Mouse (Mus musculus): Measurements from ENCODE around the gene Pdpr. TPM values are rescaled to one million over a fixed set of nuclear protein-coding genes. Genes with fewer than 3 reads are reported as not detected.
"Not testable (repeated sequence)": the region's sequence is repeated elsewhere in the genome, so short reads cannot be mapped to it uniquely, and the experiment has no call there.

Gene Pdpr
- polyA plus RNA-seq, 1 experiment = 3.0 TPM

- WGBS = 54% methylated on average over 12 of the region's 12 CpGs
- DNase-seq (ENCODE audit: low read depth, low spot score) = no peak
Observed at GRCm38 (mm10) chr8:111081580-111082258, 12.7 kb upstream of the Pdpr start.

- not testable (repeated sequence) for DNase-seq (ENCODE audit: low read depth, low spot score)
- WGBS = 92% methylated on average over 5 of the region's 5 CpGs
Observed at GRCm38 (mm10) chr8:111083936-111084335, 10.5 kb upstream of the Pdpr start.

GRCm38 (mm10) chr8:111090126-111090525 lies 4.3 kb upstream of the Pdpr start:
- WGBS = 1% methylated on average over 2 of the region's 2 CpGs
- DNase-seq (ENCODE audit: low read depth, low spot score) = peak; percentile 42

- WGBS = 69% methylated on average over 7 of the region's 7 CpGs
Observed at GRCm38 (mm10) chr8:111091706-111092105, 2.7 kb upstream of the Pdpr start.

GRCm38 (mm10) chr8:111092326-111092725 lies 2.1 kb upstream of the Pdpr start, which contains the start of gene Clec18a:
Gene Clec18a, minus strand, starts transcription at chr8:111092426.
- 90% methylated on average over 5 of the region's 6 CpGs for WGBS

More at GRCm38 (mm10) chr8:111091706-111092105, 2.7 kb upstream of the Pdpr start:
- no peak for DNase-seq (ENCODE audit: low read depth, low spot score)

GRCm38 (mm10) chr8:111094719-111095302 lies 381 bp downstream of the Pdpr start:
- not testable (repeated sequence) for DNase-seq (ENCODE audit: low read depth, low spot score)
- under 1% methylated on average over 58 of the region's 69 CpGs for WGBS

More at GRCm38 (mm10) chr8:111092326-111092725, 2.1 kb upstream of the Pdpr start, which contains the start of gene Clec18a:
- DNase-seq (ENCODE audit: low read depth, low spot score) = not testable (repeated sequence)

GRCm38 (mm10) chr8:111114891-111115290 lies 20.5 kb downstream of the Pdpr start:
- no peak for DNase-seq (ENCODE audit: low read depth, low spot score)
- WGBS = 94% methylated on average over 5 of the region's 5 CpGs

- DNase-seq (ENCODE audit: low read depth, low spot score) = no peak
- 91% methylated on average over 3 of the region's 3 CpGs for WGBS
Observed at GRCm38 (mm10) chr8:111119481-111119880, 25.1 kb downstream of the Pdpr start.

- no peak for DNase-seq (ENCODE audit: low read depth, low spot score)
- WGBS = 79% methylated on average over 2 of the region's 2 CpGs
Observed at GRCm38 (mm10) chr8:111130756-111131155, 36.3 kb downstream of the Pdpr start.

GRCm38 (mm10) chr8:111142521-111142920 lies 48.1 kb downstream of the Pdpr start:
- no peak for DNase-seq (ENCODE audit: low read depth, low spot score)

- under 1% methylated on average over 61 of the region's 63 CpGs for WGBS
Observed at GRCm38 (mm10) chr8:111144901-111145459, 50.5 kb downstream of the Pdpr start.

GRCm38 (mm10) chr8:111145460-111146012 lies 51.1 kb downstream of the Pdpr start:
- 1% methylated on average over 69 of the region's 74 CpGs for WGBS
- DNase-seq (ENCODE audit: low read depth, low spot score) = peak; percentile 57

More at GRCm38 (mm10) chr8:111144901-111145459, 50.5 kb downstream of the Pdpr start:
- not testable (repeated sequence) for DNase-seq (ENCODE audit: low read depth, low spot score)

- no peak for DNase-seq (ENCODE audit: low read depth, low spot score)
- 89% methylated on average over 8 of the region's 8 CpGs for WGBS
Observed at GRCm38 (mm10) chr8:111155721-111156436, 61.4 kb downstream of the Pdpr start.

GRCm38 (mm10) chr8:111157617-111158016 lies 63.2 kb downstream of the Pdpr start:
- 41% methylated on average over 14 of the region's 14 CpGs for WGBS
- DNase-seq (ENCODE audit: low read depth, low spot score) = no peak

GRCm38 (mm10) chr8:111171661-111172060 lies 77.2 kb downstream of the Pdpr start:
- no peak for DNase-seq (ENCODE audit: low read depth, low spot score)
- 85% methylated on average over 5 of the region's 5 CpGs for WGBS

GRCm38 (mm10) chr8:111185472-111185947 lies 91.1 kb downstream of the Pdpr start:
- DNase-seq (ENCODE audit: low read depth, low spot score) = peak; percentile 73
- WGBS = 16% methylated on average over 4 of the region's 4 CpGs

Data from large intestine, adult 2 months (tissue).